Mouse (Mus musculus) liver, embryonic 14.5 days (tissue): ENCODE measurements around the gene Aldh3b2.

Experiments used
- CTCF ChIP-seq: IDR thresholded peaks from 2 replicates; pipeline ENCODE4 v1.5.1; 2016; ENCODE audit warnings: antibody characterized with exemption, low read depth, control low read depth
- EP300 ChIP-seq: IDR thresholded peaks from 2 replicates; pipeline ENCODE4 v1.6.1; 2016; ENCODE audit warnings: antibody characterized with exemption, low read depth

- TF ChIP-seq CTCF (no peak), EP300 (no peak)
Observed at GRCm38 (mm10) chr19:3960211-3960610, 11.9 kb upstream of the Aldh3b2 start.
